Mouse (Mus musculus) E14TG2a.4 (cell line): ENCODE measurements around the gene Xaf1.

Source experiments
- CTCF ChIP-seq: conservative IDR thresholded peaks from 2 replicates; pipeline ENCODE4 v1.5.1; 2014; ENCODE audit warnings: low read length
- NANOG ChIP-seq: IDR thresholded peaks from 2 replicates; pipeline ENCODE4 v1.6.1; 2014; ENCODE audit warnings: borderline replicate concordance, low read length, mixed read lengths
- POU5F1 ChIP-seq: IDR thresholded peaks from 2 replicates; pipeline ENCODE4 v1.6.1; 2014; ENCODE audit warnings: low read length, borderline replicate concordance

GRCm38 (mm10) chr11:72349652-72350051 lies 48.2 kb downstream of the Xaf1 start:
- TF ChIP-seq CTCF: no peak
- no peak for TF ChIP-seq POU5F1
- TF ChIP-seq NANOG: no peak
